ENCODE assay signal across 31 mouse cellular contexts in genomic region chr14:118600746-118601145, GRCm38 (mm10).
DNase-seq lines count a peak whose midpoint lies in the region; ATAC-seq and TF ChIP-seq lines count a peak whose summit lies in the region.
"Had no signal": no experiment of that assay in that cellular context is flagged by ENCODE, and none has a peak within 500 bp of the region (broad histone marks: within the 10 kb centered on the region; RNA-seq: fewer than 3 reads in every experiment).

No protein-coding gene starts in this region.

- no peak overlapping the region for H3K4me2 ChIP-seq in hindbrain, embryonic 11.5 days (replicated peaks; ENCODE audit: low read depth, low read length)
- H3K4me2 ChIP-seq in hindbrain, postnatal 0 days (ENCODE audit: low read depth, low read length), result no peak overlapping the region
- no peak overlapping the region for H3K4me2 ChIP-seq in midbrain, embryonic 15.5 days
- H3K4me2 ChIP-seq: embryonic facial prominence, embryonic 12.5 days; heart, embryonic 15.5 days; limb, embryonic 15.5 days; liver, embryonic 13.5 days; neural tube, embryonic 15.5 days had no signal

- peak; percentile 31 for DNase-seq in hindbrain, embryonic 11.5 days (ENCODE audit: low spot score)
- no peak for DNase-seq in hindbrain, postnatal 0 days (ENCODE audit: low spot score)
- DNase-seq in midbrain, embryonic 10.5 days (ENCODE audit: low spot score), result no peak
- DNase-seq in frontal cortex, postnatal 10 days (ENCODE audit: low spot score in 2 of 2), result no peak
- DNase-seq in left cerebral cortex, postnatal 36 days (ENCODE audit: low spot score in 2 of 2), result no peak
- DNase-seq: adrenal gland, postnatal 25 days; B cell, adult 2 months; cerebellum, adult 2 months; cerebellum, postnatal 14 days; gastrocnemius, postnatal 10 days; kidney, adult 9 months; kidney, postnatal 10 days; liver, embryonic 13.5 days; lung, adult 18-20 months; lung, postnatal 4 days; right cerebral cortex, adult 18-20 months; spleen, adult 18-20 months; thymus, adult 18-20 months; thymus, postnatal 25 days had no signal

- intact Hi-C loops in left cerebral cortex, postnatal 36 days (cut with DNase I), result no loop called here

- H3K9me3 ChIP-seq in hindbrain, embryonic 11.5 days (ENCODE audit: control insufficient read depth, low read length), result no peaks in the 10 kb centered on the region
- H3K9me3 ChIP-seq in hindbrain, postnatal 0 days (ENCODE audit: low read length), result no peaks in the 10 kb centered on the region
- H3K9me3 ChIP-seq in midbrain, embryonic 10.5 days (replicated peaks), result no peaks in the 10 kb centered on the region
- no peaks in the 10 kb centered on the region for H3K9me3 ChIP-seq in midbrain, embryonic 15.5 days
- H3K9me3 ChIP-seq: embryonic facial prominence, embryonic 12.5 days; heart, embryonic 10.5 days; heart, embryonic 15.5 days; limb, embryonic 15.5 days; liver, embryonic 13.5 days; megakaryocyte, embryonic 14.5 days; neural tube, embryonic 15.5 days had no signal

- H3K4me3 ChIP-seq in hindbrain, embryonic 11.5 days (ENCODE audit: low read depth, low read length), result no peak overlapping the region
- H3K4me3 ChIP-seq in hindbrain, postnatal 0 days (ENCODE audit: low read length), result no peak overlapping the region
- no peak overlapping the region for H3K4me3 ChIP-seq in brown adipose tissue, adult 24 weeks (ENCODE audit: insufficient read depth, low read depth, low read length)
- H3K4me3 ChIP-seq in midbrain, embryonic 10.5 days, result no peak overlapping the region
- no peak overlapping the region for H3K4me3 ChIP-seq in midbrain, embryonic 15.5 days
- H3K4me3 ChIP-seq: embryonic facial prominence, embryonic 12.5 days; heart, embryonic 10.5 days; heart, embryonic 15.5 days; limb, embryonic 15.5 days; liver, embryonic 13.5 days; megakaryocyte, embryonic 14.5 days; neural tube, embryonic 15.5 days had no signal

- H3K27me3 ChIP-seq in hindbrain, embryonic 11.5 days (ENCODE audit: control insufficient read depth, insufficient read depth, low read length), result no peaks in the 10 kb centered on the region
- no peaks in the 10 kb centered on the region for H3K27me3 ChIP-seq in hindbrain, postnatal 0 days (ENCODE audit: insufficient read depth, low read length)
- H3K27me3 ChIP-seq in midbrain, embryonic 10.5 days (ENCODE audit: low read depth, poor library complexity, severe bottlenecking), result peaks cover 11% of the 10 kb centered on the region
- H3K27me3 ChIP-seq in midbrain, embryonic 15.5 days (replicated peaks), result no peaks in the 10 kb centered on the region
- H3K27me3 ChIP-seq: embryonic facial prominence, embryonic 12.5 days; heart, embryonic 15.5 days; limb, embryonic 15.5 days; liver, embryonic 13.5 days; megakaryocyte, embryonic 14.5 days; neural tube, embryonic 15.5 days had no signal

- no peaks in the 10 kb centered on the region for H3K36me3 ChIP-seq in hindbrain, embryonic 11.5 days (ENCODE audit: control insufficient read depth, insufficient read depth, low read length)
- H3K36me3 ChIP-seq in hindbrain, postnatal 0 days (ENCODE audit: insufficient read depth, low read length), result no peaks in the 10 kb centered on the region
- peaks cover 8% of the 10 kb centered on the region for H3K36me3 ChIP-seq in midbrain, embryonic 10.5 days
- no peaks in the 10 kb centered on the region for H3K36me3 ChIP-seq in midbrain, embryonic 15.5 days (replicated peaks)
- H3K36me3 ChIP-seq: heart, embryonic 10.5 days; heart, embryonic 15.5 days; limb, embryonic 15.5 days; liver, embryonic 13.5 days; neural tube, embryonic 15.5 days had no signal

- no peaks in the 10 kb centered on the region for H3K4me1 ChIP-seq in hindbrain, embryonic 11.5 days (replicated peaks; ENCODE audit: control insufficient read depth, insufficient read depth, low read length)
- no peaks in the 10 kb centered on the region for H3K4me1 ChIP-seq in hindbrain, postnatal 0 days (ENCODE audit: insufficient read depth, low read length)
- H3K4me1 ChIP-seq in brown adipose tissue, adult 24 weeks (ENCODE audit: control insufficient read depth, insufficient read depth, insufficient read length, low read length), result peaks cover 6% of the 10 kb centered on the region; the same call in 1 of the 2 replicates
- H3K4me1 ChIP-seq in midbrain, embryonic 10.5 days, result peaks cover 38% of the 10 kb centered on the region
- H3K4me1 ChIP-seq in midbrain, embryonic 15.5 days, result peaks cover 7% of the 10 kb centered on the region; the same call in 1 of the 2 replicates
- H3K4me1 ChIP-seq: heart, embryonic 15.5 days; limb, embryonic 15.5 days; liver, embryonic 13.5 days had no signal

- WGBS in hindbrain, embryonic 11.5 days, result 44% methylated on average over 6 of the region's 6 CpGs
- WGBS in hindbrain, postnatal 0 days, result 38% methylated on average over 6 of the region's 6 CpGs
- WGBS in midbrain, embryonic 10.5 days, result 37% methylated on average over 6 of the region's 6 CpGs
- WGBS in midbrain, embryonic 15.5 days, result 21% methylated on average over 6 of the region's 6 CpGs

- no peak overlapping the region for H3K27ac ChIP-seq in hindbrain, embryonic 11.5 days (ENCODE audit: low read depth, low read length)
- no peak overlapping the region for H3K27ac ChIP-seq in hindbrain, postnatal 0 days
- H3K27ac ChIP-seq in brown adipose tissue, adult 24 weeks (replicated peaks; ENCODE audit: low read depth, low read length), result 0 out of 2 replicates have a peak overlapping the region, but pooled peaks have one; percentile 1
- H3K27ac ChIP-seq in midbrain, embryonic 10.5 days (replicated peaks), result peak overlapping the region; percentile 57
- no peak overlapping the region for H3K27ac ChIP-seq in midbrain, embryonic 15.5 days
- H3K27ac ChIP-seq: embryonic facial prominence, embryonic 12.5 days; heart, embryonic 10.5 days; heart, embryonic 15.5 days; limb, embryonic 15.5 days; liver, embryonic 13.5 days; neural tube, embryonic 15.5 days; stomach, postnatal 0 days had no signal

- TF ChIP-seq CTCF in hindbrain, postnatal 0 days (IDR thresholded peaks at IDR 0.05; ENCODE audit: low read depth), result no peak

- no peak for ATAC-seq in hindbrain, embryonic 11.5 days (ENCODE audit: low FRiP score)
- no peak for ATAC-seq in hindbrain, postnatal 0 days
- peak; percentile 82 for ATAC-seq in midbrain, embryonic 15.5 days (replicated peaks)
- ATAC-seq: forebrain, embryonic 16.5 days; intestine, postnatal 0 days; lung, postnatal 0 days had no signal

- no peak overlapping the region for H3K9ac ChIP-seq in hindbrain, embryonic 11.5 days (ENCODE audit: low read depth, low read length)
- no peak overlapping the region for H3K9ac ChIP-seq in hindbrain, postnatal 0 days (replicated peaks; ENCODE audit: low read length)
- no peak overlapping the region for H3K9ac ChIP-seq in midbrain, embryonic 15.5 days
- H3K9ac ChIP-seq: embryonic facial prominence, embryonic 12.5 days; heart, embryonic 15.5 days; limb, embryonic 15.5 days; liver, embryonic 13.5 days; neural tube, embryonic 15.5 days had no signal

Comparison
In these comparisons a context has a peak if more than half of its experiments do, and no peak if none do; other contexts are left out.
1. H3K27ac ChIP-seq: peak in brown adipose tissue, adult 24 weeks (single experiment) and midbrain, embryonic 10.5 days (single experiment); none in hindbrain, embryonic 11.5 days (single experiment), hindbrain, postnatal 0 days (single experiment) and midbrain, embryonic 15.5 days (single experiment).